Mouse (Mus musculus) midbrain, embryonic 11.5 days (tissue): Measurements from ENCODE around the gene Gm9970. TPM values are rescaled to one million over a fixed set of nuclear protein-coding genes. Genes with fewer than 3 reads are reported as not detected.

ENCODE experiments used
- ATAC-seq: fragments of 200-750 bp; cut with Nextera tagmentation; 2 replicates; pipeline ENCODE4 v1.8.0; 2017; ENCODE audit warnings: moderate TSS enrichment, moderate library complexity; ENCODE audit not compliant: low FRiP score
- DNase-seq: peaks from one replicate; pipeline ENCODE4 v3.0.0; 2015; ENCODE audit warnings: low spot score; ENCODE audit errors: missing footprints
- H3K27ac ChIP-seq: fragments of 300-500 bp; sonication (generic); 2 replicates; pipeline ENCODE4 v1.5.1; 2014; ENCODE audit warnings: low read depth, low read length
- H3K27me3 ChIP-seq: fragments of 300-500 bp; sonication (generic); 2 replicates; pipeline ENCODE4 v1.6.1; 2014; ENCODE audit warnings: mild to moderate bottlenecking, low read length, moderate library complexity, mixed read lengths; ENCODE audit not compliant: control insufficient read depth, insufficient read depth
- H3K36me3 ChIP-seq: fragments of 300-500 bp; sonication (generic); 2 replicates; pipeline ENCODE4 v1.6.1; 2014; ENCODE audit warnings: mild to moderate bottlenecking, low read length, moderate library complexity, mixed read lengths; ENCODE audit not compliant: control insufficient read depth, insufficient read depth
- H3K4me1 ChIP-seq: fragments of 300-500 bp; sonication (generic); 2 replicates; pipeline ENCODE4 v1.6.1; 2014; ENCODE audit warnings: low read length; ENCODE audit not compliant: control insufficient read depth, insufficient read depth
- H3K4me2 ChIP-seq: fragments of 300-500 bp; sonication (generic); 2 replicates; pipeline ENCODE4 v1.6.1; 2014; ENCODE audit warnings: mild to moderate bottlenecking, moderate library complexity
- H3K4me3 ChIP-seq: fragments of 300-500 bp; sonication (generic); 2 replicates; pipeline ENCODE4 v1.5.1; 2014; ENCODE audit warnings: low read depth, low read length
- H3K9ac ChIP-seq: fragments of 300-500 bp; sonication (generic); 2 replicates; pipeline ENCODE4 v1.6.1; 2014; ENCODE audit warnings: low read length
- H3K9me3 ChIP-seq: fragments of 300-500 bp; sonication (generic); 2 replicates; pipeline ENCODE4 v1.6.1; 2016; ENCODE audit warnings: low read length; ENCODE audit not compliant: control insufficient read depth
- WGBS: fragments of 180-500 bp; shearing (Covaris S2); extraction: QIAGEN DNeasy Blood & Tissue Kit; methylation state at CpG from one replicate; pipeline ENCODE4 v1.1.7; 2014; 5-methylcytosine and 5-hydroxymethylcytosine counted together
- polyA plus RNA-seq: library from polyadenylated mRNA; unstranded; fragments of >200 nt; fragmentation: Nextera tagmentation; extraction: Ambion mirVana; gene quantifications from 2 replicates; pipeline ENCODE4 v1.2.1, GENCODE M21; 2014

Gene Gm9970
- polyA plus RNA-seq, 1 experiment from 2014 or later: 1.3 TPM

GRCm38 (mm10) chr5:31250716-31251115 is 9.7 kb upstream of the Gm9970 start:
- Histone ChIP-seq H3K4me3 (no peak overlapping the region), H3K4me2 (no peak overlapping the region), H3K9me3 (no peaks in the 10 kb centered on the region), H3K9ac (no peak overlapping the region), H3K4me1 (peaks cover 8% of the 10 kb centered on the region; the same call in 1 of the 2 replicates), H3K27ac (no peak overlapping the region), H3K27me3 (no peaks in the 10 kb centered on the region; the same call in 1 of the 2 replicates), H3K36me3 (peaks cover 32% of the 10 kb centered on the region)
- no peak for ATAC-seq
- WGBS: 59% methylated on average over 4 of the region's 4 CpGs
- no peak for DNase-seq

GRCm38 (mm10) chr5:31242191-31242590 is 1.2 kb upstream of the Gm9970 start:
- Histone ChIP-seq H3K9ac (peak overlapping the region; percentile 92), H3K4me2 (peak overlapping the region; percentile 94), H3K36me3 (peaks cover 8% of the 10 kb centered on the region), H3K27me3 (no peaks in the 10 kb centered on the region), H3K4me1 (peaks cover 9% of the 10 kb centered on the region), H3K9me3 (no peaks in the 10 kb centered on the region), H3K27ac (no peak overlapping the region), H3K4me3 (peak overlapping the region; percentile 95)
- WGBS: 25% methylated on average over 10 of the region's 10 CpGs
- no peak for DNase-seq
- no peak for ATAC-seq

- Histone ChIP-seq H3K27ac (no peak overlapping the region; the same call in 1 of the 2 replicates), H3K27me3 (no peaks in the 10 kb centered on the region), H3K36me3 (peaks cover 7% of the 10 kb centered on the region), H3K4me1 (peaks cover 9% of the 10 kb centered on the region), H3K9me3 (no peaks in the 10 kb centered on the region), H3K9ac (peak overlapping the region; percentile 92), H3K4me3 (peak overlapping the region; percentile 95), H3K4me2 (peak overlapping the region; percentile 94)
- no peak for DNase-seq
- ATAC-seq: no peak; the same call in 1 of the 2 replicates
- WGBS: under 1% methylated on average over 13 of the region's 13 CpGs
These were observed 546 bp upstream of the Gm9970 start for GRCm38 (mm10) chr5:31241522-31242034.

GRCm38 (mm10) chr5:31226641-31227040 is 14.4 kb downstream of the Gm9970 start:
- Histone ChIP-seq H3K27ac (no peak overlapping the region), H3K9ac (no peak overlapping the region), H3K4me2 (no peak overlapping the region), H3K36me3 (no peaks in the 10 kb centered on the region), H3K27me3 (no peaks in the 10 kb centered on the region), H3K9me3 (no peaks in the 10 kb centered on the region), H3K4me1 (no peaks in the 10 kb centered on the region), H3K4me3 (no peak overlapping the region)
- DNase-seq: no peak
- 63% methylated on average over 1 of the region's 1 CpGs for WGBS
- no peak for ATAC-seq

GRCm38 (mm10) chr5:31222696-31223095 is 18.3 kb downstream of the Gm9970 start:
- no peaks in the 10 kb centered on the region for H3K27me3 ChIP-seq
- ATAC-seq: no peak
- DNase-seq: no peak
- WGBS: 92% methylated on average over 9 of the region's 9 CpGs
- H3K4me1 ChIP-seq: peaks cover 8% of the 10 kb centered on the region; the same call in 1 of the 2 replicates
- H3K9ac ChIP-seq: no peak overlapping the region
- no peak overlapping the region for H3K27ac ChIP-seq
- no peak overlapping the region for H3K4me3 ChIP-seq
- H3K36me3 ChIP-seq: no peaks in the 10 kb centered on the region
- H3K9me3 ChIP-seq: no peaks in the 10 kb centered on the region
- no peak overlapping the region for H3K4me2 ChIP-seq

GRCm38 (mm10) chr5:31221304-31221945 is 19.6 kb downstream of the Gm9970 start:
- Histone ChIP-seq H3K4me3 (peak overlapping the region; percentile 96), H3K36me3 (no peaks in the 10 kb centered on the region), H3K4me2 (peak overlapping the region; percentile 85), H3K27ac (peak overlapping the region; percentile 91), H3K4me1 (peaks cover 8% of the 10 kb centered on the region; the same call in 1 of the 2 replicates), H3K27me3 (no peaks in the 10 kb centered on the region), H3K9ac (peak overlapping the region; percentile 91), H3K9me3 (no peaks in the 10 kb centered on the region)
- DNase-seq: peak; percentile 88
- ATAC-seq: 0 out of 2 replicates have a peak, but pooled peaks have one; percentile 0
- WGBS: 16% methylated on average over 11 of the region's 11 CpGs

GRCm38 (mm10) chr5:31220448-31221303 is 20.4 kb downstream of the Gm9970 start, which contains the start of gene Ppm1g:
TSS of gene Ppm1g (minus strand) at chr5:31220687.
- Histone ChIP-seq H3K36me3 (no peaks in the 10 kb centered on the region), H3K9ac (peak within 1 kb of the TSS; percentile 91), H3K27ac (peak within 1 kb of the TSS; percentile 91), H3K4me3 (peak within 1 kb of the TSS; percentile 96), H3K4me2 (peak within 1 kb of the TSS; percentile 85), H3K9me3 (no peaks in the 10 kb centered on the region), H3K27me3 (no peaks in the 10 kb centered on the region), H3K4me1 (peaks cover 8% of the 10 kb centered on the region; the same call in 1 of the 2 replicates)
- peak; percentile 100 for DNase-seq
- WGBS: under 1% methylated on average over 70 of the region's 70 CpGs
- ATAC-seq: peak; percentile 95

- DNase-seq (peak; percentile 95), ATAC-seq (peak; percentile 81; the same call in 1 of the 2 replicates)
These were observed 21.1 kb downstream of the Gm9970 start for GRCm38 (mm10) chr5:31219911-31220447.

More at GRCm38 (mm10) chr5:31219911-31220447, 21.1 kb downstream of the Gm9970 start:
- Histone ChIP-seq H3K4me1 (peaks cover 8% of the 10 kb centered on the region; the same call in 1 of the 2 replicates), H3K27me3 (no peaks in the 10 kb centered on the region), H3K9ac (peak overlapping the region; percentile 91), H3K9me3 (no peaks in the 10 kb centered on the region), H3K4me3 (peak overlapping the region; percentile 96), H3K27ac (peak overlapping the region; percentile 91), H3K4me2 (peak overlapping the region; percentile 85), H3K36me3 (no peaks in the 10 kb centered on the region)
- under 1% methylated on average over 40 of the region's 40 CpGs for WGBS
